Mouse (Mus musculus): ENCODE measurements at regions not wholly inside any gene's neighbourhood (a gene's known extent, or its start where the extent isn't known, plus 50 kb on each side); places are given as distances from the start of the nearest gene placed in this dataset.

GRCm38 (mm10) chr4:10794471-10794870 lies 79.8 kb upstream of the 2610301B20Rik start:
- TF ChIP-seq CHD2 (IDR thresholded peaks at IDR 0.05; ENCODE audit: low read depth, low read length) (no peak), HCFC1 (IDR thresholded peaks at IDR 0.05; ENCODE audit: borderline replicate concordance, insufficient read depth, low read length) (no peak), ZC3H11A (IDR thresholded peaks at IDR 0.05; ENCODE audit: borderline replicate concordance, low read depth, low read length) (no peak), MAFK (IDR thresholded peaks at IDR 0.05; ENCODE audit: insufficient read depth, low read depth, low read length) (no peak), ZNF384 (IDR thresholded peaks at IDR 0.05; ENCODE audit: low read depth, low read length) (no peak)
